Mouse (Mus musculus) liver, adult 2 months (tissue): ENCODE measurements around the gene Anks3.

Experiments used
- CTCF ChIP-seq: fragments of 200-500 bp; IDR thresholded peaks from 2 replicates; pipeline ENCODE4 v1.5.1; 2011; ENCODE audit warnings: low read depth, low read length, control low read depth
- POLR2A ChIP-seq: fragments of 200-500 bp; IDR thresholded peaks from 2 replicates; pipeline ENCODE4 v1.6.1; 2011; ENCODE audit warnings: low read length, control low read depth; ENCODE audit not compliant: insufficient read depth; ENCODE audit errors: extremely low read depth

- TF ChIP-seq CTCF (no peak), POLR2A (no peak)
These were observed 51.8 kb downstream of the Anks3 start for GRCm38 (mm10) chr16:4912074-4912648.
